Mouse (Mus musculus) cerebellum, adult 2 months (tissue): ENCODE measurements at regions not wholly inside any gene's neighbourhood (a gene's known extent, or its start where the extent isn't known, plus 50 kb on each side); places are given as distances from the start of the nearest gene placed in this dataset.

ENCODE experiments used
- CTCF ChIP-seq: fragments of 200-500 bp; IDR thresholded peaks from 2 replicates; pipeline ENCODE4 v1.5.1; 2011; ENCODE audit warnings: low read depth, mild to moderate bottlenecking, control low read depth, low read length, moderate library complexity, borderline replicate concordance; ENCODE audit not compliant: insufficient read depth
- POLR2A ChIP-seq: fragments of 200-500 bp; IDR thresholded peaks from 2 replicates; pipeline ENCODE4 v1.6.1; 2011; ENCODE audit warnings: low read length, control low read depth, borderline replicate concordance; ENCODE audit not compliant: insufficient read depth

DNA sequence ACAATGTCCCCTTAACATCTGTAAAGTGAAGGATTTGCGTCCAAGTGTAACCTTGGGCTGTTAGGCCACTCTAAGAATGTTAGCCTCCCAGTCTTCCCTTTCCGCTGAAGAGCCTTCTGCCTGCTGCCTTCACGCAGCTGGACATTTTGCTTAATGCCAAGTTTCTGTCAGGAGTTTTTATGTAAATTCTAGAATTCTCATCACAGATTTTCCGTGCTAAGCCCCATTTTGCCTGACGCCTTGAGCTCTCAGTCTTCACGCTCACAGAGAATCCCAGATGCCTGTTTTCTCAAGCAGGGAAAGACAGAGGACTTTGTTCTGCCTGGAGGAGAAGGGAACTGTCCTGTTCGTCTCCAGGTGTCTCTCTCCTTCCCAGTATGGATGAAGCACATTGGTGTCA lies 593.8 kb upstream of the Map3k7 start:
- no peak for TF ChIP-seq POLR2A
- TF ChIP-seq CTCF: no peak
